Mouse (Mus musculus) T-helper 17 cell (primary cell): Measurements from ENCODE around the gene Calm5.

Experiments used
- in situ Hi-C, 2 experiments: fragments of 300-600 bp; cut with MboI, MseI; formaldehyde crosslinking; loops; 1 replicate in 1 of 2; 2 replicates in 1 of 2; pipeline ENCODE4 v1.15.1; 2025; ENCODE audit warnings: high pct_unique_total_duplicates in 2 of 2

Gene Calm5

DNA sequence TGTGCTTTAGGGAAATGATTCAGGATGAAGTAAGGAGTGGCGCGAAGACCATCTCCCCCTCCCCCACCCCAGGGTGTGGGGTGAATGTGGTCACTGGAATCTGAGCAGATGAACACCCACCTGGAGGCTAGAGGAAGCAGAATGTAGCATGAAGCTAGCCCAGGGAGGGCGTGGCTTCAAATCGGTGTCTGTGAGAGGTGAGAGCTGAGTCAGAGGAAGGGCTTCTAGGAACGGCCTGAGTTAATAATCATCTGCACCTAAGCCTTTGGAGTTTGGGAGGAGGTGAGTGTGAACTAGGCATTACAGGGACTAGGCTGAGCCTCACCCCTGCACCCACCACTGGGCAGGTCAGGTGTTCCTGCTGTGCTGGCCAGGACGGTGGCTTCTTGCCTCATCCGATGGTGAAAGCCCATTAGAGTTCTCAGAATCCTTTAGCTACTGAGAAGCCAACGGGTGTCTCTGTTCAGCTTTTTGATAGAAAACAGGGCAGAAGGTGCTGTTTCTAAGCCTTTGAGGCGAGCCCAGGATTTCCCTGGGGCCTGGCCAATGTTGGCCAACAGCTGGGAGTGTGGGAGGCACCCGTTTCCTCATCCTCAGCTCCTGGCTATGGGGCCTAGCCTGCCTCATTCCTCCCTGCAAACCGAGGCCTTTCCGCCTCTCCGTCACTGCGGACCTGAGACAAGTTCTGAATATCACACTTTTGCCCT, 11.8 kb downstream of the Calm5 start:
- in situ Hi-C loops: no loop called here

DNA sequence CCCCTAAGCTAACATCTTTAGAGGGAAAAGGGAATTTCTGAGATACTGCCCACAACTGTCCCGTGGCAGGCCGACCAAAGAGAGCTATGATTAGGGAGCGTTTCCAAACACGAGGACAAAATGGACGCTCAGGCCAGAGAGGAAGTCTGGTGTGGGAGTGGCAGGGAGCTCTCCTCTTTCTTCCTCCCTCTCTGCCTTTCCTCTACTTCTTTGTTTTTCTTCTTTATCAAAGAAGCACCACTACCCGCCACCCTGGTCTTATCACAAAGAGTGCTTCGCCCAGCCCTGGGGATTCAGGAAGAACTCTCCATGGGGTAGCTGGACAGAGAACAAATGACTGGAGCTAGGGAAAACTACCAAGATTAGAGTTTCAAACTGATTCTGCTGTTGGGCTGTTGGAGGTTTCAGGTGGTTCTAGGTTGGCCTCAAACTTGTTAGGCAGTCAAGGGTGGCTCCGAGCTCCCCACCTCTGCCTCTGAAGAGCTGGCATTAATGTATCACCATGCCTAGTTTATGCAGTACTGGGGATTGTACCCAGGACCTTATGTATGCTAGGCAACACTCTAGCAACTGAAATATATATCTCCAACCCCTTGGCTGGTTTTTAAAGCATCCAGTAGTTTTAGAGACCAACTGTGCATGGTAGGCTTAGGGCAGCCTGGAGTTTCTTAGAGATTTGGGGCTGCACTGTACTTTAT, 12.5 kb downstream of the Calm5 start:
- in situ Hi-C loops: no loop called here

DNA sequence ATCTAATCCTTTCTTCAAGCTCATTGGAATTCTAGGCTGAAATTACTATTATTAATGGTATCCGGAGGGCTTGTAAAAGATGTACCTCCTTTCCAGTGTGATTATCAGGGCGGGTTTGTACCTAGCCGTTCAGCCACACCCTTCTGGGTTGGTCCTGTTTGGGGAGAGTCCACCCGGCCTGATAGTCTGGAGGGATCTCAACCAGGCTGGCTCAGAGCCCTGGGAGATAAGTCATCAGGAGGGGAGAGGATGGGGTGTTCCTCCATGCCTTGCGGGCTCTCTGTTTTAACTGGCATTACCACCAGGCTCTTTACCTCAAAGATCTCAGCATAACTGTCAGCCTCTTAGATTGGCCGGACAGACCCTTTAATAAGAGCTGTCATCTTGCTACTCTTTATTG, 13.2 kb downstream of the Calm5 start:
- in situ Hi-C loops: no loop called here

- in situ Hi-C loops: loop anchor here in 1 of 2 experiments (10.0 kb wide), 2 partner anchors 115 to 205 kb away; no protein-coding TSS in a partner anchor
These were observed 15.9 kb downstream of the Calm5 start for GRCm38 (mm10) chr13:3869901-3870300.

DNA sequence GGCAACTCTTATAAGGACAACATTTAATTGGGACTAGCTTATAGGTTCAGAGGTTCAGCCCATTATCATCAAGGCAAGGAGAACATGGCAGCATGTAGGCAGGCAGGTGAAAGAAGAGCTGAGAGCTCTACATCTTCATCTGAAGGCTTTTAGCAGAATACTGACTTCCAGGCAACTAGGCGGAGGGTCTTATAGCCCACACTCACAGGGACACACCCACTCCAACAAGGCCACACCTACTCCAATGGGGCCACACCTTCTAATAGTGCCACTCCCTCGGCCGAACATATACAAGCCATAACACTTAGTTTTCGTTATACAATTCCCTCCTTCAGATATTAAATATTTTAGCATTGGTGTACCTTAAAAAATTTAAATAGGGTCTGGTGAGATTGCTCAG, 18.9 kb downstream of the Calm5 start:
- in situ Hi-C loops: loop anchor here in 1 of 2 experiments (10.0 kb wide), 2 partner anchors 118 to 208 kb away; no protein-coding TSS in a partner anchor

DNA sequence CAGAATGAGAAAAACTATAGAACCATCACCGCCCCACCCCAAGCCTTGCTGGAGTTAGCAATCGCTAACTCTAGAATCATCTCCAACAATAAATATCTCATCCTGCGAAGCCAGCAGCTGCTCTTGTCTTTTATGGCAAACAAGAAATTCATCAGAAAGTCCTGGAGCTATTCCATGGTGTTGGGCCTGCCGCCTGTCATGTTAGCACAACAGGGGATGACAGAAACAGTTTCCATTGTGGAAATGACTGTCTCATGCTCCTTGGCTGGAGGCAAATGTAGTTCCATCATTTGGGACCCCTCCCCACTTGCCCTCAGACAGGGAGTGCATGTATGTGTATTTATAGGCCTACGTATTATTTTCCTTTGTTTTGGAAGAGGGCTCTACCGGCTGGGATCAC, 22.5 kb downstream of the Calm5 start:
- in situ Hi-C loops: loop anchor here in 1 of 2 experiments (10.0 kb wide), 2 partner anchors 122 to 212 kb away; no protein-coding TSS in a partner anchor

GRCm38 (mm10) chr13:3877185-3877584, 23.2 kb downstream of the Calm5 start:
- in situ Hi-C loops: loop anchor here in 1 of 2 experiments (10.0 kb wide), 2 partner anchors 122 to 212 kb away; no protein-coding TSS in a partner anchor

DNA sequence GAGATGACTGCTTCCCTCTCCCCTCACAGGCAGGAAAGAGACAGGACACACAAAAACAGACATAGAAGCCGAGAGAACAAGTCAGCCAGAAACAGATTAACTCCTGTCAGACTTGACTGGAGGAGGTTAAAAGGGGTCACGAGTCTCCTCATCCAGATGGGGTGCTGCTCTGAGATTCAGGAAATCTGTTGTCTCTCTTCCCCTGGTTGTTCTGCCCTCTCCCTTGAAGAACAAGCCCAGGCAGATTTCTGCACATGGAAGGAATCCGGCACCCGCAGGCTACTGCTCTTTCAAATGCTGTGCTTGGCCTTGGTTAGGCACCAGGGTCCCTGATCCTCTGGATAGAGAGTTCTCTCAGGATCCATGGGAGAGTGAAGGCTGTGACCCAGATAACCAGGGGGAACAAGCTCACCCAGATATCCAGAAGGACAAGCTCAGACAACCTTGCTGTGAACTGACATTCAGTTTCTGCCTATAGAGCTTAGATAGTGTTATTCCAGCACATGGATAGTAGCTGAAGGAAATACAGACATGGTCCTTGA, 23.8 kb downstream of the Calm5 start:
- in situ Hi-C loops: loop anchor here in 1 of 2 experiments (10.0 kb wide), 2 partner anchors 123 to 213 kb away; no protein-coding TSS in a partner anchor

DNA sequence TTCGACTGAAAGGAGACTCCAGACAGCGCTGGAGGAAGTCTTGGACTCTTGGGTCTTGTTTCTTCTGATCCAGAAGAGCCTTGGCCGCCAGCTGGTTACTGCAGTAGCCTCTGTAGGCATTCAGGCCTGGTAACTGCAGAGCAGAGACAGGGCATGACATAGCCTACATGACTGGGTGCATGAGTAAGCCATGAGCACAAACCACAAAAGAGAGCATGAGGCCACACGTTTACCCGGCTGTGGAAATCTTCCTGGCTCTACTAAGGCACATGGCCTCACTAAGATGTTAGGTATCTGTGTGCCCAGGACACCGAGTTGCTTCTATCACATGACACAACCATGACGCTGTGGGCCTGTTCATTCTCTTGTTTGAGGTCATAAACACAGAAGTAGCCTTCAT, 32.7 kb downstream of the Calm5 start:
- in situ Hi-C loops: no loop called here

DNA sequence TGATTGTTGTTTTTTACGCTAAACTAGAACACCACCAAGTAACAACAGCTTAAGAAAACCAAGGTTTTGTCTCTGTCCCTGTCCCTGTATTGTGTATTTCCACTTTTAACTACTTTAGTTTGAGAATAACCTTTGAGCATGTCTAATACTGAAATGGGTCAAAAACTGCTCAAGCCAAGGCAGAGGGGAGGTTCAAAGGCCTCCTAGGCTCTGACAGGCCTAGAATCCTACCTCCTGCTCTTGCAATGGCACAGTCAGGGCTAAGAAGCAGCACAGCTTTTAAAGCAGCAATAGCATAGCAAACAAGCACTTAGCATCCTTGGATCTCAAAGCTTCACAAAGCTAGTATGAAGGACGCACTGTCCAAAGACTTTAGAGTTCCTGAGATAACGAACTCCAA, 35.1 kb downstream of the Calm5 start:
- in situ Hi-C loops: no loop called here

GRCm38 (mm10) chr13:3890061-3890460, 36.1 kb downstream of the Calm5 start:
- in situ Hi-C loops: no loop called here

DNA sequence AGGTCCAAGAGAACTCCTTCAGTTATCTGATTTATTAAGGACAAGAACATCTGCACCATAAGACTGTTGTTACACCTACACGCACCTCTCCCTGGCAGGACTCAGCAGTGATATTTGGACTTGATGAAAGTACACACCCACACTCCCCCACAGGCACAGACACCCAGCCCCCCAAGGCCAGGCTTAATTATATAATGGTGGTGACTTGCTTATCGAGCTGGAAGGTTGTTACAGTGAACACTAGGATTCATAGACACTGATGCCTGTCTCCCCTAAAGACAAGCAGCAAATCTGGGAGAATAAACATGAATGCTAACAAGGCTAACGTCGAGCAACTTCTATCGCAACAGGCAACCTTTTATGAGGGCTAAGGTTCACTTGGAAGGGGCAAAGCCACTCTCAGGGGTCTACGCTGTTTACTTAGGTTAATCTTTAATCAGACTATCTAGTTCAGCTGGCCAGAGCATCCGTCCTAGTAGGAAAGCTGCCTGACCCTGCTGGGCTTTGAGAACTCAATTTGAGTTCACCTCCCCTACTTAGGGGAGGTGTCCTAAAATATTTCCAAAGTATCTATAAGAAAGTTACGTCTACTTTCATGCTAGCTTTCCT, 37.6 kb downstream of the Calm5 start:
- in situ Hi-C loops: no loop called here

GRCm38 (mm10) chr13:3892601-3893000, 38.6 kb downstream of the Calm5 start:
- in situ Hi-C loops: no loop called here

- in situ Hi-C loops: no loop called here
These were observed 39.3 kb downstream of the Calm5 start for GRCm38 (mm10) chr13:3893126-3893734.

- in situ Hi-C loops: no loop called here
These were observed 40.6 kb downstream of the Calm5 start for GRCm38 (mm10) chr13:3894549-3894948.

DNA sequence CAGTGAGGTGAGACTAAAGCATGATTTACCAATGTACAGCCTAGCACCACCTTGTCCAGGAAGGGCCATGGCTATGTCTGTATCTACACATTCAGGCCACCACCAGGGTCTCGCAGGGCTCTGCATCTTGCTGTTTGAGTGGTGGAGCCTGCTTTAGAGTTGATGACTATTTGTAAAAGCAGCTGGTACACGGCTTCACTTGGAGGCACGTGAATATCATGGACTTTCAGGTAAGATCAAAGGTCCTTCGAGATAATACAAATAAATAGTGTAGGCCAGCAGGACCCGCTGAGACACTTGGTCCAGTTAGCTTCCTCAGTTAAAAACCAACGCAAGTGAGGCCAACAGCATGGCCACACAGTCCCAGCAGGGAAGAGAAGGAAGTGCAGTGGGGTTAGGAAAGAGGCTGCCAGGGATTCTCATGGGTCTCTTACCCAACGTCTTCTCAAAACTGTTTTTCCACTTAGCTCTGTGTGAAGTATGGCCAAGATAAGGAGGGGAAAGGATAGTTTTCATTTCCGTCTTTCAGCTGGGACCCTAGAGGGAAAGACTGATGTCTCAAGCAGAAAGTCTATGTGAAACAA, 41.5 kb downstream of the Calm5 start:
- in situ Hi-C loops: loop anchor here in 1 of 2 experiments (5.0 kb wide), 1 partner anchor 228 kb away; no protein-coding TSS in a partner anchor

DNA sequence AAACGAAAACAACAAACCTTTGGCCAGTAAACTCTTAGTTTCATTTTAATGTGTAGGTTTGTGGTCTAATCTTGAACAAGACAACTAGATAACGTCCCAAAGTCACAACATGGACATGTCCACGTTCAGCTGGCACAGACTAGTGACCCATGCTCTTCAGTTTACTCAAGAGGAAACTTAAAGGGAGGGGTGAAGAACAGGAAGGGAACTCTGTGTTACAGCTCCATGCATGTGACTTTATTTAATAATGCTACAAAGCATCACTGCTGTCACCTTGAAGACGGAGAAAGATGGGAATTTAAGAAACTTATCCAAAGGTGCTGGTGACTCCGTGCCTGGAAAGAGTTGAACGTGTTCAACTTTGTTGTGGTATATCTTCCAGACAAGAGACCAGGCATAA, 42.1 kb downstream of the Calm5 start:
- in situ Hi-C loops: loop anchor here in 1 of 2 experiments (5.0 kb wide), 1 partner anchor 229 kb away; no protein-coding TSS in a partner anchor

DNA sequence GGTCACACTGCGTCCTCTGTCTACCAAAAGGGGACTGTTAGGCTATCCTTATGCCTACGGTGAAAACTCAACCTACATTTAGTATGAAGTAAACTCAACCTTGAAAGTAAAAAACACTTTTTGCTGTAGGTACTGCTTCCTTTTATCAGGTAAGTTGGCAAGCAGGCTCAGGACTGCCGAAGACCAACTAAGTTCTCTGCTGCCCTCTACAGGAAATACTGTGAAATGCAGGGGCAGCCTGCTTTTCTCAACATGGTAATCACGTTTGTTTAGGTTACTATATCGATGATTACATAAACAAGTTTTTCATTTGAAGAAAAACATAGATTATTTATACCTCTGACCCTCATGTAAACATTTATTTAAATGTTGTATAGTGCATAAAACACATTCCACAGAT, 42.9 kb downstream of the Calm5 start:
- in situ Hi-C loops: loop anchor here in 1 of 2 experiments (5.0 kb wide), 1 partner anchor 230 kb away; no protein-coding TSS in a partner anchor

DNA sequence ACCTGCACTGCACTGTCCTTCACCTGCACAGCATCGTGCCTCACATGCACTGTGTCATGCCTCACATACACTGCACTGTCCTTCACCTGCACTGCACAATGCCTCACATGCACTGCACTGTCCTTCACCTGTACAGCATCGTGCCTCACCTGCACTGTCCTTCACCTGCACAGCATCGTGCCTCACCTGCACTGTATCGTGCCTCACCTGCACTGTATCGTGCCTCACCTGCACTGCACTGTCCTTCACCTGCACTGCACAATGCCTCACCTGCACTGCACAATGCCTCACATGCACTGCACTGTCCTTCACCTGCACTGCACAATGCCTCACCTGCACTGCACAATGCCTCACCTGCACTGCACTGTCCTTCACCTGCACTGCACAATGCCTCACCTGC, 44.2 kb downstream of the Calm5 start:
- in situ Hi-C loops: loop anchor here in 1 of 2 experiments (5.0 kb wide), 1 partner anchor 231 kb away; no protein-coding TSS in a partner anchor

GRCm38 (mm10) chr13:3899301-3899700, 45.3 kb downstream of the Calm5 start:
- in situ Hi-C loops: loop anchor here in 1 of 2 experiments (5.0 kb wide), 1 partner anchor 232 kb away; no protein-coding TSS in a partner anchor
